Comparison of ENCODE assay signal across 20 mouse cellular contexts in the genomic region with DNA sequence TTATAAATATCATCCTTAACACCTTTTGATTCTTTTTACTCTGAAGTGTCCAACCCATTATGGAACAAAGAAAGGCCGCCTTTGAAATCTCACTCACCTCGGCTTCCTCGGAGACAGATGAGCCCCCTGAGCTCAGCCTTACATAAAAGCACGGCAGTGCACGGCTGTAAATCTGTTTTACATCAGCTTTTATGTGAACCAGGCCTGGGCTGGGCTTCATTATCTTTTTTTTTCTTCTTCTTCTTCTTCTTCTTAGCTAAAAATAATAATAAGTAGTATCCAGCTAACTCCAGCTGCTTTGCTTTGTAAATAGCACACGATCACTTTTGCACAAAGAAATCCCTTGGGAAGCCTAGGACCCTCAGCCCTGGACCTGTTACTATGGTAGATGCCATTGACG.
DNase-seq lines count a peak whose midpoint lies in the region; ATAC-seq and TF ChIP-seq lines count a peak whose summit lies in the region.
"Had no signal": no experiment of that assay in that cellular context is flagged by ENCODE, and none has a peak within 500 bp of the region (broad histone marks: within the 10 kb centered on the region; RNA-seq: fewer than 3 reads in every experiment).

No protein-coding gene starts in this region.

- no peaks in the 10 kb centered on the region for H3K36me3 ChIP-seq in limb, embryonic 10.5 days
- H3K36me3 ChIP-seq in neural tube, embryonic 11.5 days (ENCODE audit: control insufficient read depth, insufficient read depth, low read length), result no peaks in the 10 kb centered on the region
- H3K36me3 ChIP-seq: forebrain, embryonic 15.5 days; heart, embryonic 12.5 days; hindbrain, embryonic 12.5 days had no signal

- no peak for TF ChIP-seq POLR2A in brain, embryonic 14.5 days (IDR thresholded peaks at IDR 0.05; ENCODE audit: borderline replicate concordance, extremely low read depth, insufficient read depth, insufficient read length, poor library complexity, severe bottlenecking)

- no peak for ATAC-seq in neural tube, embryonic 11.5 days (ENCODE audit: insufficient read depth, low FRiP score, low TSS enrichment)
- ATAC-seq: CD4-positive, CD25-positive, alpha-beta regulatory T cell, adult 4 months; forebrain, embryonic 15.5 days; lung, postnatal 0 days; midbrain, embryonic 16.5 days; Patski had no signal

- H3K4me2 ChIP-seq in neural tube, embryonic 11.5 days (ENCODE audit: low read depth), result no peak overlapping the region
- H3K4me2 ChIP-seq: forebrain, embryonic 15.5 days; heart, embryonic 12.5 days; hindbrain, embryonic 12.5 days had no signal

- TF ChIP-seq CTCF in brain, embryonic 14.5 days (IDR thresholded peaks at IDR 0.05; ENCODE audit: borderline replicate concordance, extremely low read depth, insufficient read depth, insufficient read length), result no peak

- H3K9ac ChIP-seq in neural tube, embryonic 11.5 days (ENCODE audit: low read length), result no peak overlapping the region
- H3K9ac ChIP-seq: forebrain, embryonic 15.5 days; heart, embryonic 12.5 days; hindbrain, embryonic 12.5 days had no signal

- H3K4me1 ChIP-seq in limb, embryonic 10.5 days, result peaks cover 16% of the 10 kb centered on the region
- peaks cover 7% of the 10 kb centered on the region for H3K4me1 ChIP-seq in neural tube, embryonic 11.5 days (ENCODE audit: control insufficient read depth, insufficient read depth, low read length)
- H3K4me1 ChIP-seq: forebrain, embryonic 15.5 days; heart, embryonic 12.5 days had no signal

- no peaks in the 10 kb centered on the region for H3K9me3 ChIP-seq in limb, embryonic 10.5 days (replicated peaks)
- no peaks in the 10 kb centered on the region for H3K9me3 ChIP-seq in neural tube, embryonic 11.5 days (ENCODE audit: control insufficient read depth, low read length)
- H3K9me3 ChIP-seq: forebrain, embryonic 15.5 days; heart, embryonic 12.5 days; hindbrain, embryonic 12.5 days had no signal

- no peak overlapping the region for H3K27ac ChIP-seq in limb, embryonic 10.5 days
- 0 out of 2 replicates have a peak overlapping the region, but pooled peaks have one; percentile 39 for H3K27ac ChIP-seq in neural tube, embryonic 11.5 days (ENCODE audit: low read depth, low read length)
- H3K27ac ChIP-seq: forebrain, embryonic 15.5 days; hindbrain, embryonic 12.5 days had no signal

- H3K4me3 ChIP-seq in limb, embryonic 10.5 days, result no peak overlapping the region
- no peak overlapping the region for H3K4me3 ChIP-seq in neural tube, embryonic 11.5 days (ENCODE audit: low read depth, low read length)
- H3K4me3 ChIP-seq: forebrain, embryonic 15.5 days; heart, embryonic 12.5 days; hindbrain, embryonic 12.5 days had no signal

- no peaks in the 10 kb centered on the region for H3K27me3 ChIP-seq in limb, embryonic 10.5 days (ENCODE audit: low read depth, poor library complexity, severe bottlenecking)
- no peaks in the 10 kb centered on the region for H3K27me3 ChIP-seq in neural tube, embryonic 11.5 days (ENCODE audit: control insufficient read depth, insufficient read depth, low read length)
- H3K27me3 ChIP-seq: forebrain, embryonic 15.5 days; heart, embryonic 12.5 days; hindbrain, embryonic 12.5 days had no signal

- WGBS in limb, embryonic 10.5 days, result 18% methylated on average over 7 of the region's 7 CpGs
- WGBS in neural tube, embryonic 11.5 days, result 13% methylated on average over 7 of the region's 7 CpGs

- peak; percentile 63 for DNase-seq in embryo, embryonic 11 days
- DNase-seq in embryo, embryonic 10 days (ENCODE audit: low spot score), result no peak
- peak; percentile 56 for DNase-seq in brain, embryonic 14.5 days (ENCODE audit: low read depth)
- peak; percentile 35 for DNase-seq in limb, embryonic 10.5 days (ENCODE audit: low spot score)
- peak; percentile 24 for DNase-seq in neural tube, embryonic 11.5 days (ENCODE audit: low spot score)
- DNase-seq in layer of hippocampus, postnatal 14 days (ENCODE audit: low spot score in 2 of 2), result no peak
- no peak for DNase-seq in adrenal gland, postnatal 14 days
- DNase-seq: adrenal gland, adult 8-10 months; cerebellum, postnatal 10 days; heart, postnatal 14 days; kidney, adult 18-20 months; liver; right cerebral cortex, adult 18-20 months had no signal

Comparison
In these comparisons a context has a peak if more than half of its experiments do, and no peak if none do; other contexts are left out.
1. DNase-seq: peak in embryo, embryonic 11 days (single experiment), brain, embryonic 14.5 days (single experiment), limb, embryonic 10.5 days (single experiment) and neural tube, embryonic 11.5 days (single experiment); none in embryo, embryonic 10 days (single experiment), layer of hippocampus, postnatal 14 days (0 of 2) and adrenal gland, postnatal 14 days (single experiment).